Mouse (Mus musculus) MEL (cell line): ENCODE measurements around the gene Hormad1.

Experiments
- BHLHE40 ChIP-seq: IDR thresholded peaks from 2 replicates; pipeline ENCODE4 v1.6.1; 2012; ENCODE audit warnings: low read depth, mild to moderate bottlenecking, inconsistent platforms, low read length, improper control_type of control experiment, borderline replicate concordance
- CTCF ChIP-seq, 3 experiments: IDR thresholded peaks in 2 of 3; conservative IDR thresholded peaks in 1 of 3; 2 replicates each; pipeline ENCODE4 v1.5.1; 2011 to 2012; ENCODE audit warnings: low read length in 3 of 3, low read depth in 2 of 3, mild to moderate bottlenecking in 2 of 3, improper control_type of control experiment in 1 of 3, inconsistent platforms in 1 of 3, mixed read lengths in 1 of 3, moderate library complexity in 1 of 3; ENCODE audit not compliant: control insufficient read depth in 1 of 3, insufficient read depth in 1 of 3, poor library complexity in 1 of 3, severe bottlenecking in 1 of 3
- HCFC1 ChIP-seq: IDR thresholded peaks from 2 replicates; pipeline ENCODE4 v1.6.1; 2012; ENCODE audit warnings: low read depth, mild to moderate bottlenecking, inconsistent platforms, low read length, improper control_type of control experiment, moderate library complexity
- KAT2A ChIP-seq: conservative IDR thresholded peaks from 2 replicates; pipeline ENCODE4 v1.6.1; 2012; ENCODE audit warnings: low read depth, low read length, improper control_type of control experiment, inconsistent platforms
- MAX ChIP-seq: IDR thresholded peaks from 2 replicates; pipeline ENCODE4 v1.6.1; 2011; ENCODE audit warnings: low read length, improper control_type of control experiment
- MAZ ChIP-seq: IDR thresholded peaks from 2 replicates; pipeline ENCODE4 v1.6.1; 2012; ENCODE audit warnings: low read depth, mild to moderate bottlenecking, inconsistent platforms, low read length, improper control_type of control experiment
- MEF2A ChIP-seq: IDR thresholded peaks from 2 replicates; pipeline ENCODE4 v1.6.1; 2014; ENCODE audit warnings: low read depth, mild to moderate bottlenecking, inconsistent platforms, low read length, improper control_type of control experiment; ENCODE audit not compliant: poor library complexity, insufficient replicate concordance, severe bottlenecking; ENCODE audit errors: extremely low read depth
- MYC ChIP-seq: IDR thresholded peaks from 2 replicates; pipeline ENCODE4 v1.6.1; 2011; ENCODE audit warnings: low read depth, mild to moderate bottlenecking, low read length, improper control_type of control experiment, moderate library complexity
- POLR2A ChIP-seq, 2 experiments: IDR thresholded peaks; 2 replicates each; pipeline ENCODE4 v1.6.1; 2011 to 2012; ENCODE audit warnings: low read length in 2 of 2, mild to moderate bottlenecking in 2 of 2, control low read depth in 1 of 2, improper control_type of control experiment in 1 of 2, low read depth in 1 of 2, moderate library complexity in 1 of 2; ENCODE audit not compliant: control insufficient read depth in 1 of 2, insufficient read depth in 1 of 2, poor library complexity in 1 of 2
- USF1 ChIP-seq: IDR thresholded peaks from 2 replicates; pipeline ENCODE4 v1.6.1; 2014; ENCODE audit warnings: low read depth, mild to moderate bottlenecking, inconsistent platforms, low read length, improper control_type of control experiment, moderate library complexity

- TF ChIP-seq MEF2A (no peak), MAX (no peak), HCFC1 (no peak), BHLHE40 (no peak), CTCF (IDR thresholded peaks at IDR 0.05 in 2 of 3, conservative IDR thresholded peaks at IDR 0.05 in 1 of 3; ENCODE audit: control insufficient read depth in 1 of 3, insufficient read depth in 1 of 3, low read depth in 2 of 3, low read length in 3 of 3, poor library complexity in 1 of 3, severe bottlenecking in 1 of 3) (no peak), USF1 (no peak), MYC (no peak), KAT2A (no peak), POLR2A (IDR thresholded peaks at IDR 0.05; ENCODE audit: control insufficient read depth in 1 of 2, insufficient read depth in 1 of 2, low read depth in 1 of 2, low read length in 2 of 2, poor library complexity in 1 of 2) (no peak), MAZ (no peak)
Measured at GRCm38 (mm10) chr3:95606096-95606495, 46.6 kb downstream of the Hormad1 start.
